Mouse (Mus musculus): ENCODE data around the gene Pptc7.

The Pptc7 gene

GRCm38 (mm10) chr5:122336554-122337294 lies 52.6 kb downstream of the Pptc7 start:
- DNase-seq: no peak

DNA sequence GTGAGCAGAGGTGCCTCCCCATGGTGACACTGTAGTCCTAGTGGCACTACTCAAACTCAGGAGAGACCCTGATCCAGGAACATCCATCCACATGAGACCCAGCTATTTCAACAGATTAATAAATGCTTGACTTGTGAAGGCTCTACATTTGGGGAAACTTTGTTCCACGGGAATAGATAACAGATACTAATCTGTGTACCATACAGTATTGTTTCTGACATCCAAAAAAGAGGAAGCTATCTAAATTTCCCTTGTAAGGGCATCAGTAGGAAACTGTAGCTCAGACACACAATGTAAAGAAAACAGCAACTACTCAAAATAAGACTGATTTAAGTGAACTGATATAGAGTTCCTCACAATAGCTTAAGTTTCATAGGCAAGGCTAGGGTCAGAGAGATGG lies 58.7 kb downstream of the Pptc7 start:
- DNase-seq: no peak

DNA sequence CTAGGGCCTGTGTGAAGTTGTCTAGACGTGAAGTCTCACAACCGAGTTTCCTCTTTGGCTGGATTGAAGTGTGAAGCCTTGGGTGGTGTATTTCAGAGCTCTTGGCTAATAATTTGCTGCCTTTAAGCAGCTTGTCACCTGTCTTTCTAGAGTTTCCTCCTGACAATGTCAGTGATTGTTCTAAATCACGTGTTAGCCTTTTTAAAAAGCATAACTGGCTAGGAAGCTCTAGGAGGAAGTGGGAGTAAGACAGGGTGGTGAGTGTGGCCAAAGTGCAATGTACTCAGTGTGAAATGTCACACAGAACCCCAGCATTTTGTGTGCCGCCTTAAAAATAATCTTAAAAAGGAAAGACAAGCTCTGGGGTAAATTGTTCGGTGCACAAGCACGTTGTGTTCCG lies 59.6 kb downstream of the Pptc7 start:
- DNase-seq: no peak

- peak; percentile 60 for DNase-seq
Observed at GRCm38 (mm10) chr5:122344260-122344659, 60.1 kb downstream of the Pptc7 start.

- DNase-seq: no peak
Observed at GRCm38 (mm10) chr5:122345777-122346176, 61.6 kb downstream of the Pptc7 start.

GRCm38 (mm10) chr5:122353807-122354491 lies 69.8 kb downstream of the Pptc7 start, which contains the start of the genes Rad9b and Vps29:
Gene Rad9b, minus strand, starts transcription at chr5:122354233.
Gene Vps29, plus strand, starts transcription at chr5:122354369.
- DNase-seq: peak; percentile 98

GRCm38 (mm10) chr5:122354492-122355067 lies 70.4 kb downstream of the Pptc7 start:
- no peak for DNase-seq

DNA sequence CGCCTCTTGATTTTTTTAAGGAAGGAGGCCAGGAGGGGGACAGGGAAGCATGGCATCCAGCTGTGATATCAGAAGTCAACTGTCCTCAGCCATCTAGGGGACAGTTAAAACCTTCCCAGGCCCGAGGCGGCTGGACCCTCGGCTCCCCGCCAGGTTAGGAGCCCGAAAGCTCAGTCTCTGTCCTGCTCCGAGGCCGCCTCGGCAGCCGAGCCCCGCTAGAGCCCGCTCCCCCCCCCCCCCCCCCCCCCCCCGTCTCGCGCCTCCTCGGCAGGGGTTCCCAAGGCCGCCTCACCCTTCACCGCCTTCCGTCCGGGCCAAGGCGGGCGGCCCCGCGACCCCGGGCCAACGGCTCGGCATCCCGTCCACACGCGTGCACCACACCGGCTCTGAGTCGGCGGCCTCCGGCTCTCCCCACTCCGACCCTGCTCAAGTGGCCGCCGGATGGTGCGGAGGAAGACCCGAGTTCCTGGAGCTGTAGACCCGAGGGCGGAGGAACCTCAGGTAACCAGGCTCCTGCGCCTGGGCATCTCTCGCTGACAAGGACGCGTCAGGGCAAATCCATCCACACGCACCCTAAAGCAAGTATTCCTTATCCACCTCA lies 87.5 kb downstream of the Pptc7 start, which contains the start of gene Gpn3:
Gpn3 (plus strand) TSS at position 286 of the 601 bp plus-strand sequence.
- no peak for DNase-seq

DNA sequence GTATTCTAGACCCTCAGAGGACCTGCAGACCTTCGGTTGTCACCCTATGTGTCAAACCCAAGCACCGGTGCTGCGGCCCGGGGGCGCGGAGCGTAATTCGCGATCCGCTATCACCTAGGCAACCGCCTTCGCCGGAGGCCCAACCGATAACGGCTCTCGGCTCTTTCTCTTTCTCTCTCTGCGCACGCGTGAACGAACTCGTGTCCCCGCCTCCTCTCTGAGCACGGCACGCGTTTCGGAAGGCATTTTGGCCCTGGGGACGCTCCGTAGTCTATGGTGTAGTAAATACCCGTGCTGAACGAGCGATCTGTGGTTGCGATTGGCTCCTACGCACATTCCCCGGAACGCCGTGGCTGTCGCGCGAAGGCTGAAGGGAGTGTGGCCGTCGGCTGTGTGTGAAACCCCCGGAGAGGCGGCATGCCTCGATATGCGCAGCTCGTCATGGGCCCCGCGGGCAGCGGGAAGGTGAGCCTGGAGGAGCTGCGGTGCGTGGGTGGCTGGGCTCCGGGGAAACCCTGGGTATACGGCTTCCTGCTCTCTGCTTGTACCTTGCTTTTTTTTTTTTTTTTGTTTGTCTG lies 88.1 kb downstream of the Pptc7 start, which contains the start of gene Fam216a:
Fam216a (minus strand) TSS at position 173 of the 578 bp plus-strand sequence.
- DNase-seq: peak; percentile 100

DNA sequence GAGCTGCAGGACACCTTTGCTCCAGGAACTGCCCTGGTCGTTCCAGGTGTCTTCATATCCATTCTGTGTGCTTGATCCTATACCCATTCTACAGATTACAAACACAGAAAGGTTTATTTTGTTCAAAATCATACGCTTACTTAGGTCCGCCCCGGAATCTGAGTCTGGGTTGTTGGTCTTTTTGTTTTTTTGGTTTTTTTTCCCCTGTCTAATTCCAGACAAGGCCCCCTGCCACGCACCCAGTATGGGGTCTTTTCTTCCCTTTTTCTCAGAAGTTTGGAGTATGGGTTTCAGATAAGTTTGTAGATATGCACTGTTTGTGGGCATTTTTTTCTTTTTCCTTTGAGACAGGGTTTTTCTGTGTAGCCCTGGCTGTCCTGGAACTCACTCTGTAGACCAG lies 88.7 kb downstream of the Pptc7 start:
- DNase-seq: no peak

Data from right cerebral cortex, postnatal 25 days (tissue).